ENCODE assay signal across 33 mouse cellular contexts in the genomic region with DNA sequence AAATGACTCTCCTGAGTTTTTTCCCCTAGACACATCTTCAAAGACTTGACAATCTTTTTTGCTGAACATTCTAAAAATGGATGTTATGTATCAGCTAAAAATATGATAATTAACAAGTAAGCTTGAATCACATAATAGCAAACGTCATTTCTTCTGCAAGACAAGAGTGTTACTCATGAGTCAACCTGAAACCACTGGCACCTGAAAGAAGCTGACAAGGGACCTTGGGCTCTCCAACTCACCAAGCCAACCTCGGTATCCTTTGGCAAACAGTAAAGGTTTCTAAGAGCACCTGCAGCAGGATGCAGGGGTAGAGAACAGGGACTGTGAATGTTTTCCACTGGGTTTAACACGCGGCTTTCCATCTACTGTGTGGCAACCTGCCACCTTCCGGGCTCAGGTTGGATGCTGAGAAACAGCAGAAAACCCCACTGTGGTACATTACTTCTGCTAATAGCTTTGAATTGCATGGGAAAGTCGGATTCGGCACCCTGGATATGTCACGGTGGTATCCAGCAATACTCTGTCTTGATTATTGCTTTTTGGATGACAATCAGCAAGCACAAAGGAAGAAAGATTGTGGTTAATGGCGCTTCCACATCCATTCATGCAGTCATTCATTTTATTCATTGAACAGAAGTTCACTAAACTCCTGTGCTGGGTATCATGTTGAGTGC.
DNase-seq lines count a peak whose midpoint lies in the region; ATAC-seq and TF ChIP-seq lines count a peak whose summit lies in the region.
"Had no signal": no experiment of that assay in that cellular context is flagged by ENCODE, and none has a peak within 500 bp of the region (broad histone marks: within the 10 kb centered on the region; RNA-seq: fewer than 3 reads in every experiment).

No protein-coding gene starts in this region.

- no peak for ATAC-seq in cerebellum, adult (ENCODE audit: insufficient number of reproducible peaks, low FRiP score, low TSS enrichment)
- peak; percentile 90 for ATAC-seq in CD4-positive, CD25-positive, alpha-beta regulatory T cell, adult 4 months
- ATAC-seq in liver, embryonic 11.5 days (replicated peaks; ENCODE audit: low FRiP score): no peak
- ATAC-seq: forebrain, embryonic 13.5 days; intestine, postnatal 0 days; lung, postnatal 0 days had no signal

- 77% methylated on average over 9 of the region's 9 CpGs for WGBS in liver, embryonic 11.5 days

- intact Hi-C loops in left cerebral cortex, postnatal 4 days (cut with DNase I): no loop called here

- no peaks in the 10 kb centered on the region for H3K27me3 ChIP-seq in liver, embryonic 11.5 days (replicated peaks; ENCODE audit: control insufficient read depth, insufficient read depth, low read length)
- H3K27me3 ChIP-seq: embryonic facial prominence, embryonic 15.5 days; forebrain, embryonic 13.5 days; heart, embryonic 15.5 days; hindbrain, embryonic 13.5 days; liver, embryonic 13.5 days; megakaryocyte, embryonic 14.5 days; midbrain, embryonic 12.5 days; neural tube, embryonic 15.5 days had no signal

- no peaks in the 10 kb centered on the region for H3K4me1 ChIP-seq in liver, embryonic 11.5 days (replicated peaks; ENCODE audit: control insufficient read depth, insufficient read depth, low read length)
- H3K4me1 ChIP-seq: embryonic facial prominence, embryonic 10.5 days; embryonic facial prominence, embryonic 15.5 days; forebrain, embryonic 13.5 days; heart, embryonic 10.5 days; heart, embryonic 15.5 days; hindbrain, embryonic 13.5 days; liver, embryonic 13.5 days; megakaryocyte, embryonic 14.5 days; midbrain, embryonic 12.5 days; neural tube, embryonic 15.5 days had no signal

- no peak overlapping the region for H3K27ac ChIP-seq in liver, embryonic 11.5 days (ENCODE audit: low read depth, low read length)
- H3K27ac ChIP-seq: embryonic facial prominence, embryonic 10.5 days; embryonic facial prominence, embryonic 15.5 days; forebrain, embryonic 13.5 days; heart, embryonic 10.5 days; heart, embryonic 15.5 days; hindbrain, embryonic 13.5 days; left cerebral cortex, adult 2 months; liver, embryonic 13.5 days; midbrain, embryonic 12.5 days; neural tube, embryonic 15.5 days; stomach, postnatal 0 days had no signal

- no peak overlapping the region for H3K4me2 ChIP-seq in liver, embryonic 11.5 days
- H3K4me2 ChIP-seq: embryonic facial prominence, embryonic 15.5 days; forebrain, embryonic 13.5 days; heart, embryonic 15.5 days; hindbrain, embryonic 13.5 days; liver, embryonic 13.5 days; midbrain, embryonic 12.5 days; neural tube, embryonic 15.5 days had no signal

- no peaks in the 10 kb centered on the region for H3K36me3 ChIP-seq in liver, embryonic 11.5 days (ENCODE audit: control insufficient read depth, insufficient read depth, low read length)
- H3K36me3 ChIP-seq: embryonic facial prominence, embryonic 10.5 days; embryonic facial prominence, embryonic 15.5 days; heart, embryonic 10.5 days; heart, embryonic 15.5 days; hindbrain, embryonic 13.5 days; liver, embryonic 13.5 days; midbrain, embryonic 12.5 days; neural tube, embryonic 15.5 days had no signal

- TF ChIP-seq POLR2A in brain, embryonic 14.5 days (IDR thresholded peaks at IDR 0.05; ENCODE audit: borderline replicate concordance, extremely low read depth, insufficient read depth, insufficient read length, poor library complexity, severe bottlenecking): no peak

- no peak overlapping the region for H3K9ac ChIP-seq in liver, embryonic 11.5 days (ENCODE audit: low read depth, low read length)
- H3K9ac ChIP-seq: embryonic facial prominence, embryonic 15.5 days; forebrain, embryonic 13.5 days; heart, embryonic 15.5 days; hindbrain, embryonic 13.5 days; liver, embryonic 13.5 days; midbrain, embryonic 12.5 days; neural tube, embryonic 15.5 days had no signal

- no peaks in the 10 kb centered on the region for H3K9me3 ChIP-seq in liver, embryonic 11.5 days (ENCODE audit: control insufficient read depth, low read length)
- H3K9me3 ChIP-seq: embryonic facial prominence, embryonic 10.5 days; embryonic facial prominence, embryonic 15.5 days; forebrain, embryonic 13.5 days; heart, embryonic 10.5 days; heart, embryonic 15.5 days; hindbrain, embryonic 13.5 days; liver, embryonic 13.5 days; megakaryocyte, embryonic 14.5 days; midbrain, embryonic 12.5 days; neural tube, embryonic 15.5 days had no signal

- DNase-seq in cerebellum, postnatal 14 days: peak; percentile 5
- peak; percentile 14 for DNase-seq in left cerebral cortex, postnatal 4 days
- DNase-seq in left cerebral cortex, adult 9 months (ENCODE audit: low spot score in 2 of 2): no peak
- peak; percentile 10 for DNase-seq in brain, embryonic 14.5 days (ENCODE audit: low read depth)
- DNase-seq in adrenal gland, adult (ENCODE audit: inconsistent age in 2 of 2, low spot score in 1 of 2): no peak
- no peak for DNase-seq in liver, embryonic 11.5 days (ENCODE audit: low spot score)
- DNase-seq: adrenal gland, adult 8-10 months; cerebellum, adult 11-12 months; cerebellum, adult 9-11 months; gastrocnemius, postnatal 25 days; kidney, adult 9 months; kidney, postnatal 14 days; liver, embryonic 13.5 days; lung, adult 18-20 months; lung, postnatal 4 days; right cerebral cortex, postnatal 4 days; thymus, adult 18-20 months; thymus, postnatal 25 days had no signal

- no peak for TF ChIP-seq CTCF in brain, embryonic 14.5 days (IDR thresholded peaks at IDR 0.05; ENCODE audit: borderline replicate concordance, extremely low read depth, insufficient read depth, insufficient read length)

- no peak overlapping the region for H3K4me3 ChIP-seq in liver, embryonic 11.5 days (ENCODE audit: low read depth, low read length)
- H3K4me3 ChIP-seq: embryonic facial prominence, embryonic 10.5 days; embryonic facial prominence, embryonic 15.5 days; forebrain, embryonic 13.5 days; heart, embryonic 10.5 days; heart, embryonic 15.5 days; hindbrain, embryonic 13.5 days; left cerebral cortex, adult 2 months; liver, embryonic 13.5 days; megakaryocyte, embryonic 14.5 days; midbrain, embryonic 12.5 days; neural tube, embryonic 15.5 days had no signal

Comparison
In these comparisons a context has a peak if more than half of its experiments do, and no peak if none do; other contexts are left out.
1. DNase-seq: peak in cerebellum, postnatal 14 days (2 of 2), left cerebral cortex, postnatal 4 days (single experiment) and brain, embryonic 14.5 days (single experiment); none in left cerebral cortex, adult 9 months (0 of 2), adrenal gland, adult (0 of 2) and liver, embryonic 11.5 days (single experiment).